In the genomic region with DNA sequence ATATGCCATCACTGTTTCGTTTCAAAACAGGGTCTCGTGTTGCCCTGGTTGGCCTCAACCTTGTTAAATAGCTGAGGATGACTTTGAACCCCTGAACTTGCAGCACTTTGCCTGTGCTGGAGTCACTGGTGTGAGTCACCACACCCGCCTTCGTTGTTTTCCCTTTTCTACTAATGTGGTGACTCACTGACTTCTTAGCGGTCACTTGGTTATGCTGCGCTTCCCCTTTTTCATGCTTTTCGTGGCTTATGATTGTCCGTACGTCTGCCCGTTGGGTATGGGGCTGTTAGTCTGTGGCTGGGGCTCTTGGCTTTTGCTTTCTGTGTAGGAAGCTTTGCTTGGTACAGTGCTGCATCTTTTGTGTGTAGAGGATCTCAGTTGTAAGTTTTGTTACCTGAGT, we compare ENCODE assay signal across 24 mouse cellular contexts. TPM values are rescaled to one million over a fixed set of nuclear protein-coding genes. Genes with fewer than 3 reads are reported as not detected.
A peak's percentile ranks its signal among the peaks of the same experiment; 100 is the strongest.
DNase-seq lines count a peak whose midpoint lies in the region; ATAC-seq and TF ChIP-seq lines count a peak whose summit lies in the region.
"Had no signal": no experiment of that assay in that cellular context is flagged by ENCODE, and none has a peak within 500 bp of the region (broad histone marks: within the 10 kb centered on the region; RNA-seq: fewer than 3 reads in every experiment).

No protein-coding gene starts in this region.

- TF ChIP-seq CTCF in lung, postnatal 0 days (IDR thresholded peaks at IDR 0.05), result no peak

- DNase-seq in heart, adult 11 months, result peak; percentile 83
- DNase-seq in heart, adult 9 months (ENCODE audit: low spot score in 2 of 2), result no peak
- DNase-seq in lung, postnatal 0 days (ENCODE audit: low spot score), result peak; percentile 44
- DNase-seq in lung, postnatal 10 days, result no peak
- peak; percentile 81 for DNase-seq in MEL-GATA-1-ER (ENCODE audit: extremely low read depth, low read depth)
- no peak for DNase-seq in gastrocnemius, postnatal 25 days
- no peak for DNase-seq in right cerebral cortex, adult 2 months (ENCODE audit: low spot score in 2 of 2)
- DNase-seq: adrenal gland, postnatal 14 days; cerebellum, adult 8-10 months; gastrocnemius, adult 2 months; heart, adult 18-20 months; heart, postnatal 4 days; kidney, adult 2 months; kidney, postnatal 10 days; lung, adult 2 months; right cerebral cortex, postnatal 25 days; spleen, adult 18-20 months; thymus, postnatal 14 days had no signal

- no peak overlapping the region for H3K9ac ChIP-seq in lung, postnatal 0 days (replicated peaks; ENCODE audit: low read depth)
- H3K9ac ChIP-seq: embryonic facial prominence, embryonic 15.5 days; hindbrain, embryonic 15.5 days; liver, embryonic 12.5 days had no signal

- 82% methylated on average over 10 of the region's 10 CpGs for WGBS in lung, postnatal 0 days

- H3K36me3 ChIP-seq in lung, postnatal 0 days (ENCODE audit: insufficient read depth, low read length), result no peaks in the 10 kb centered on the region
- H3K36me3 ChIP-seq in megakaryocyte, embryonic 14.5 days (replicated peaks; ENCODE audit: low read length), result peaks cover 44% of the 10 kb centered on the region
- H3K36me3 ChIP-seq: hindbrain, embryonic 15.5 days had no signal

- no peak overlapping the region for H3K4me2 ChIP-seq in lung, postnatal 0 days (replicated peaks; ENCODE audit: low read depth, low read length)
- H3K4me2 ChIP-seq: embryonic facial prominence, embryonic 15.5 days; hindbrain, embryonic 15.5 days; liver, embryonic 12.5 days had no signal

- H3K27me3 ChIP-seq in lung, postnatal 0 days (replicated peaks; ENCODE audit: insufficient read depth, low read length), result no peaks in the 10 kb centered on the region
- H3K27me3 ChIP-seq in megakaryocyte, embryonic 14.5 days (replicated peaks), result peaks cover 12% of the 10 kb centered on the region
- H3K27me3 ChIP-seq: embryonic facial prominence, embryonic 15.5 days; hindbrain, embryonic 15.5 days; liver, embryonic 12.5 days had no signal

- no peak for TF ChIP-seq EP300 in lung, postnatal 0 days (IDR thresholded peaks at IDR 0.05)

- H3K9me3 ChIP-seq in lung, postnatal 0 days (ENCODE audit: low read length), result no peaks in the 10 kb centered on the region
- peaks cover 14% of the 10 kb centered on the region for H3K9me3 ChIP-seq in megakaryocyte, embryonic 14.5 days
- H3K9me3 ChIP-seq: embryonic facial prominence, embryonic 15.5 days; hindbrain, embryonic 15.5 days; liver, embryonic 12.5 days had no signal

- peaks cover 24% of the 10 kb centered on the region for H3K4me1 ChIP-seq in lung, postnatal 0 days (ENCODE audit: insufficient read depth, low read depth, low read length)
- peaks cover 65% of the 10 kb centered on the region for H3K4me1 ChIP-seq in megakaryocyte, embryonic 14.5 days

- no peak for ATAC-seq in lung, postnatal 0 days
- ATAC-seq: forebrain, embryonic 14.5 days; liver, embryonic 12.5 days had no signal

- 0 out of 2 replicates have a peak overlapping the region, but pooled peaks have one; percentile 16 for H3K27ac ChIP-seq in lung, postnatal 0 days (ENCODE audit: low read length)
- H3K27ac ChIP-seq: embryonic facial prominence, embryonic 15.5 days; gastrocnemius, adult 2 months; hindbrain, embryonic 15.5 days; liver, embryonic 12.5 days had no signal

- H3K4me3 ChIP-seq in lung, postnatal 0 days (ENCODE audit: low read depth, low read length), result no peak overlapping the region
- peak overlapping the region; percentile 35 for H3K4me3 ChIP-seq in megakaryocyte, embryonic 14.5 days (replicated peaks)
- H3K4me3 ChIP-seq: embryonic facial prominence, embryonic 15.5 days; gastrocnemius, adult 2 months; hindbrain, embryonic 15.5 days; liver, embryonic 12.5 days had no signal

RNA-seq across cellular contexts. Expression of a gene that starts 25.2 kb away (rescaled TPM):
- 23.2 and 23.9 TPM in 2 replicates for polyA plus RNA-seq in lung, postnatal 0 days (2015; fragmentation: Nextera tagmentation; extraction: Ambion mirVana)
- 2.4 TPM in 1 of 2 replicates, not detected in the other for polyA plus RNA-seq in megakaryocyte, embryonic 14.5 days (2012; ENCODE audit: insufficient read depth, low replicate concordance)
- total RNA-seq in gastrocnemius, postnatal 25 days (2021), result 10 to 100 TPM; 38.9 to 45.1 TPM
- total RNA-seq: neutrophil, adult 5-6 weeks had no signal

Comparison
In these comparisons a context has a peak if more than half of its experiments do, and no peak if none do; other contexts are left out.
1. DNase-seq: peak in heart, adult 11 months (single experiment), lung, postnatal 0 days (single experiment) and MEL-GATA-1-ER (single experiment); none in heart, adult 9 months (0 of 2), lung, postnatal 10 days (single experiment), gastrocnemius, postnatal 25 days (single experiment) and right cerebral cortex, adult 2 months (0 of 2).